Mouse (Mus musculus): ENCODE results near the gene Slc11a1. TPM values are rescaled to one million over a fixed set of nuclear protein-coding genes. Genes with fewer than 3 reads are reported as not detected.
A peak's percentile ranks its signal among the peaks of the same experiment; 100 is the strongest.

The Slc11a1 gene
- polyA plus RNA-seq, 1 experiment from 2014 or later: 2.9 TPM

- H3K4me3 ChIP-seq: no peak overlapping the region
- no peak overlapping the region for H3K9ac ChIP-seq
- no peaks in the 10 kb centered on the region for H3K9me3 ChIP-seq
- WGBS: 77% methylated on average over 7 of the region's 7 CpGs
- ATAC-seq (ENCODE audit: low FRiP score, low read depth): no peak
- no peak overlapping the region for H3K4me2 ChIP-seq (replicated peaks)
- H3K27ac ChIP-seq: no peak overlapping the region
- peaks cover 6% of the 10 kb centered on the region; the same call in 1 of the 2 replicates for H3K4me1 ChIP-seq
- H3K36me3 ChIP-seq: no peaks in the 10 kb centered on the region
- no peaks in the 10 kb centered on the region for H3K27me3 ChIP-seq
These were observed 4.1 kb downstream of the Slc11a1 start for GRCm38 (mm10) chr1:74379058-74379504.

GRCm38 (mm10) chr1:74380484-74380883, 5.5 kb downstream of the Slc11a1 start:
- H3K4me2 ChIP-seq (replicated peaks): no peak overlapping the region
- no peaks in the 10 kb centered on the region for H3K27me3 ChIP-seq
- no peak overlapping the region for H3K4me3 ChIP-seq
- peaks cover 6% of the 10 kb centered on the region; the same call in 1 of the 2 replicates for H3K4me1 ChIP-seq
- no peaks in the 10 kb centered on the region for H3K9me3 ChIP-seq
- 84% methylated on average over 5 of the region's 5 CpGs for WGBS
- H3K27ac ChIP-seq: no peak overlapping the region
- H3K9ac ChIP-seq: no peak overlapping the region
- no peaks in the 10 kb centered on the region for H3K36me3 ChIP-seq
- ATAC-seq (ENCODE audit: low FRiP score, low read depth): no peak

- H3K4me3 ChIP-seq: no peak overlapping the region
- no peaks in the 10 kb centered on the region for H3K36me3 ChIP-seq
- no peak overlapping the region for H3K9ac ChIP-seq
- H3K27me3 ChIP-seq: no peaks in the 10 kb centered on the region
- H3K4me1 ChIP-seq: peaks cover under 1% of the 10 kb centered on the region; the same call in 1 of the 2 replicates
- ATAC-seq (ENCODE audit: low FRiP score, low read depth): no peak
- H3K4me2 ChIP-seq (replicated peaks): no peak overlapping the region
- H3K9me3 ChIP-seq: no peaks in the 10 kb centered on the region
- 90% methylated on average over 10 of the region's 10 CpGs for whole genome bisulfite sequencing
- no peak overlapping the region for H3K27ac ChIP-seq
These were observed 6.6 kb downstream of the Slc11a1 start for GRCm38 (mm10) chr1:74381588-74382021.

DNA sequence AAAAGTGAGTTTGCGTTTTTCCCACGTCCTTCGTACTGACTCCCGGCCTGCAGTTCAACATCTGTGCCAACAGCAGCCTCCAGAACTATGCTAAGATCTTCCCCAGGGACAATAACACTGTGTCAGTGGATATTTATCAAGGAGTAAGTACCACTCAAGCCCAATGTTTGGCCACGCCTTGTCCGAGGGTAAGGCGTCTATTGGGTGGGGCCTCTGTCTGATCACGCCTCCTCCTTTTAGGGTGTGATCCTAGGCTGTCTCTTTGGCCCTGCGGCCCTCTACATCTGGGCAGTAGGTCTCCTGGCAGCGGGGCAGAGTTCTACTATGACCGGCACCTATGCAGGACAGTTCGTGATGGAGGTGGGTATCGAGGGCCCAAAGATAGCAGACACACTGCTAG, 8.4 kb downstream of the Slc11a1 start:
- H3K4me1 ChIP-seq: peaks cover 10% of the 10 kb centered on the region
- H3K9me3 ChIP-seq: no peaks in the 10 kb centered on the region
- ATAC-seq (ENCODE audit: low FRiP score, low read depth): no peak
- WGBS: 85% methylated on average over 13 of the region's 13 CpGs
- no peak overlapping the region for H3K4me2 ChIP-seq (replicated peaks)
- H3K27ac ChIP-seq: no peak overlapping the region
- H3K4me3 ChIP-seq: no peak overlapping the region
- H3K36me3 ChIP-seq: no peaks in the 10 kb centered on the region
- H3K27me3 ChIP-seq: no peaks in the 10 kb centered on the region
- H3K9ac ChIP-seq: no peak overlapping the region

DNA sequence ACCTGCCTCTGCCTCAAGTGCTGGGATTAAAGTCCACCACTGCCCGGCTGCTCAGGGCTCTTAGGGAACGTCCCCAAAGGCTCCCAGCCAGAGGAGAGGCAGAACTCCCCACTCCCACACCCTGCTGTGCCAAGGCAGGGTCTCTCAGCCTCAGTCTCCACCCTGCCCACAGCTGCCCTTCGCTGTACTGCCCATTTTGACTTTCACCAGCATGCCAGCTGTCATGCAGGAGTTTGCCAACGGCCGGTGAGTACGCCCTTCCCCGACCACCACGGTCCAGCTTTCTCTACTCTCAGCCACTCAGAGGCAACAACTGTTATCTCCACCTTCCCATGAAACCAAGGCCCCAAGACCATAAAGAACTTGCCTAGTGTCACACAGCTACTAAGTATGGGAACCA, 9.5 kb downstream of the Slc11a1 start:
- no peak overlapping the region for H3K4me3 ChIP-seq
- no peaks in the 10 kb centered on the region for H3K27me3 ChIP-seq
- 86% methylated on average over 8 of the region's 8 CpGs for WGBS
- no peaks in the 10 kb centered on the region for H3K36me3 ChIP-seq
- no peak for ATAC-seq (ENCODE audit: low FRiP score, low read depth)
- H3K27ac ChIP-seq: no peak overlapping the region
- no peak overlapping the region for H3K4me2 ChIP-seq (replicated peaks)
- peaks cover 20% of the 10 kb centered on the region for H3K4me1 ChIP-seq
- H3K9ac ChIP-seq: no peak overlapping the region
- no peaks in the 10 kb centered on the region for H3K9me3 ChIP-seq

DNA sequence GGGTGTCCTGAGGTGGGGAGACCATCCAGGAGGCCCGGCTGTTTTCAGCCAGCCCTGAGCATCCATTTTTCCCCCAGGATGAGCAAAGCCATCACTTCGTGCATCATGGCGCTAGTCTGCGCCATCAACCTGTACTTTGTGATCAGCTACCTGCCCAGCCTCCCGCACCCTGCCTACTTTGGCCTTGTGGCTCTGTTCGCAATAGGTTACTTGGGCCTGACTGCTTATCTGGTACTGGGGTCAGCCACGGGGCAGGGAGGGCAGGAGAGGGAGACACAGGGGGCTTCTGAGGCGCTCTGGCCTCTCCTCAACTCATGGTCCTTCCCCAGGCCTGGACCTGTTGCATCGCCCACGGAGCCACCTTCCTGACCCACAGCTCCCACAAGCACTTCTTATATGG, 10.1 kb downstream of the Slc11a1 start:
- Histone ChIP-seq H3K9me3 (no peaks in the 10 kb centered on the region), H3K4me1 (peaks cover 26% of the 10 kb centered on the region), H3K27me3 (no peaks in the 10 kb centered on the region), H3K27ac (no peak overlapping the region), H3K4me3 (no peak overlapping the region), H3K9ac (no peak overlapping the region), H3K36me3 (no peaks in the 10 kb centered on the region), H3K4me2 (replicated peaks) (no peak overlapping the region)
- 88% methylated on average over 10 of the region's 10 CpGs for WGBS
- no peak for ATAC-seq (ENCODE audit: low FRiP score, low read depth)

DNA sequence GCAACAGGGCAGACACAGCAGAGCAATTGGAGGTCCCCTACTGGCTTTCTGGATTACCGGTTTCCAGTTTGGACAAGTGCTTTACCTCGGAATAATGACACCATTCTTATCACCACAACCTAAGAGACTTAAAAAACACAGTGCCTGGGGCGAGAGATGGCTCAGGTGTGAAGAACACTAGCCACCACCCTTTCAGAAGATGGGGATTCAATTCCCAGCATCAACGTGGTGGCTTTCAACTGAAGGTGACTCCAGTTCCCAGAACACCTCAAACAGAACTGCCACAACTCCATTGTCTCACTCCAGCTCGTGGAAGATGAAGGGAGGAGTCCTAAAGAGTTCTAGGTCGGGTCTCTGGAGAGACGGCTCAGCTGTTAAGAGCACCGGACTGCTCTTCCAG, 10.5 kb downstream of the Slc11a1 start:
- H3K36me3 ChIP-seq: no peaks in the 10 kb centered on the region
- H3K4me2 ChIP-seq (replicated peaks): no peak overlapping the region
- ATAC-seq (ENCODE audit: low FRiP score, low read depth): no peak
- H3K4me1 ChIP-seq: peaks cover 30% of the 10 kb centered on the region
- H3K4me3 ChIP-seq: no peak overlapping the region
- H3K27me3 ChIP-seq: no peaks in the 10 kb centered on the region
- WGBS: 91% methylated on average over 8 of the region's 8 CpGs
- H3K27ac ChIP-seq: no peak overlapping the region
- H3K9ac ChIP-seq: no peak overlapping the region
- H3K9me3 ChIP-seq: no peaks in the 10 kb centered on the region

DNA sequence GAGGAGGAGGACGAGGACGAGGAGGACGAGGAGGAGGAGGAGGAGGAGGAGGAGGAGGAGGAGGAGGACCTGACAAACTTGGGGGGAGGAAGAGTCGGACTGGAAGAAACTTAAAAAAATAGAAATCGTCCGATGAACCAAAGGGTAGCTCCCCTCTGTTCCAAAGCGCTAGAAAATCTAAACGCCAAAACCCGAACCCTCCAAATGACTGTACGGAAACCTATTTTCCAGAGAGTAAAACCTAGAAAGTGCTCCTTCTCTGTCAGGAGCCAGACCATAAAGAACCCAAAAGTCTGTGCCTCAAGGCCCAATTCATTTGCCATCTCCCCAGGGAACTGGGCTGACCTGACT, 11.3 kb downstream of the Slc11a1 start:
- peaks cover 36% of the 10 kb centered on the region for H3K4me1 ChIP-seq
- H3K27ac ChIP-seq: peak overlapping the region; percentile 99
- 56% methylated on average over 7 of the region's 10 CpGs for WGBS

DNA sequence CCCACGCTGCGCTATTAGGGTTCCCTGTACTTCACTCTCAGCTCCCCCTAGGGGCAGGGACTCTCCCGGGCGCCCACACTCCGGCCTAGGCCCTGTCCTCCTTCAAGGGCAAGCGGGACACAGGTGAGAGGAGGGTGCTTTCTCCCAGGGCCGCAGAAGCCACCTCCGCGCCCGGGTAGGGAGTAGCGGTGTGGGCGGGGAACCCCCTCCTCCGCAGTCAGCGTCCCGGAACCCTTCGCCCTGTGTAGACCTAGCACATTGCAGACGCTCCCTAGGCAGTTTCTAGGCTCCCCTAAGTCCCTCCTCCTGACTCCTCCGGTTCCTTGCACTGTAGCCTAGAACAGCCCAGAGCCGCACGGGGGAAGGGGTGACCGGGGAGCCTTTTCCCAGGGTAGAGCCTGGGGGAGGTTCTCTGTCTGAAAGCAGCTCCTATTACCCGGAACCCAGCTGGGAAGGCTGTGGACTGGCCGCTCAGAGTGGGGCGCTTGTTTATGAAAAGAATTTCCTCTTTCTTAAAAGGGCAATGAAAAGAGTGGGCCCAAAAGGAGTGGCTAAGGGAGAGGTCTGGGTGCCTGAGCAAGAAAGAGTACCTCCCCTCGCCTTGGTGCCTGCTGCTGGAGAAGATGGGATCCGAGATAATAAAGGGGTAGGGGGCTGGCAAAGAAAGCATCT, 11.9 kb downstream of the Slc11a1 start:
- H3K9me3 ChIP-seq: no peaks in the 10 kb centered on the region
- no peaks in the 10 kb centered on the region for H3K36me3 ChIP-seq
- ATAC-seq (ENCODE audit: low FRiP score, low read depth): peak; percentile 90
- H3K27me3 ChIP-seq: no peaks in the 10 kb centered on the region
- peak overlapping the region; percentile 67 for H3K4me2 ChIP-seq (replicated peaks)
- peak overlapping the region; percentile 57 for H3K4me3 ChIP-seq
- H3K9ac ChIP-seq: peak overlapping the region; percentile 74
- H3K4me1 ChIP-seq: peaks cover 36% of the 10 kb centered on the region
- peak overlapping the region; percentile 99 for H3K27ac ChIP-seq
- WGBS: under 1% methylated on average over 26 of the region's 26 CpGs

More for the DNA sequence above, 11.3 kb downstream of the Slc11a1 start:
- H3K27me3 ChIP-seq: no peaks in the 10 kb centered on the region
- peak overlapping the region; percentile 57 for H3K4me3 ChIP-seq
- H3K9me3 ChIP-seq: no peaks in the 10 kb centered on the region
- ATAC-seq (ENCODE audit: low FRiP score, low read depth): no peak
- H3K36me3 ChIP-seq: no peaks in the 10 kb centered on the region
- H3K4me2 ChIP-seq (replicated peaks): peak overlapping the region; percentile 67
- peak overlapping the region; percentile 74 for H3K9ac ChIP-seq

DNA sequence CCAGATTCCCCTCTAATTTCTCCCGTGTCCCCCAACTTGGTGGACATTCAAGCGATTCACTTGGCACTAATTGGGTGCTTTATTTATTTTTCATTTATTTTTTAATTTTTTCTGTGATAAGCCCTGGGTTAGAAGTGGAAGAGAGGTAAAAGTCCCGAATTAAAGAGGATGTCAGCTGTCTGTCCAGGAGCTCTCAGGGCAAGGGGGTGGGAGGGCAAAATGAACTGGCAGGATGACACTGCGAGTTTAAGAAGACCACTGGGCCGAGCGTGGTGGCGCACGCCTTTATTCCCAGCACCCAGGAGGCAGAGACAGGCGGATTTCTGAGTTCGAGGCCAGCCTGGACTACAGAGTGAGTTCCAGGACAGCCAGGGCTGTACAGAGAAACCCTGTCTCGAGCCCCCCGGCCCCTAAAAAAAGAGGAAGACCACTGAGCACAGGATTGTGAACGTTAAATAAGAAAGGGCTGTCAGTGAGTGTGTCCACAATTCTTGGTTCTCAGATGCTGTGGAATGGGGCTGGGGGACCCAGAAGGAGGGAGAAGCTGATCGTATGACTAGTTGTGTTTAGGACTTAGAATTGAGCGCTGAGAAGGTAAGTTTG, 12.5 kb downstream of the Slc11a1 start:
- peak overlapping the region; percentile 99 for H3K27ac ChIP-seq
- H3K4me2 ChIP-seq (replicated peaks): peak overlapping the region; percentile 67
- WGBS: 56% methylated on average over 15 of the region's 15 CpGs
- H3K27me3 ChIP-seq: no peaks in the 10 kb centered on the region
- peaks cover 38% of the 10 kb centered on the region for H3K4me1 ChIP-seq
- H3K9ac ChIP-seq: peak overlapping the region; percentile 74
- H3K36me3 ChIP-seq: no peaks in the 10 kb centered on the region
- peak overlapping the region; percentile 57 for H3K4me3 ChIP-seq
- H3K9me3 ChIP-seq: no peaks in the 10 kb centered on the region
- ATAC-seq (ENCODE audit: low FRiP score, low read depth): no peak

DNA sequence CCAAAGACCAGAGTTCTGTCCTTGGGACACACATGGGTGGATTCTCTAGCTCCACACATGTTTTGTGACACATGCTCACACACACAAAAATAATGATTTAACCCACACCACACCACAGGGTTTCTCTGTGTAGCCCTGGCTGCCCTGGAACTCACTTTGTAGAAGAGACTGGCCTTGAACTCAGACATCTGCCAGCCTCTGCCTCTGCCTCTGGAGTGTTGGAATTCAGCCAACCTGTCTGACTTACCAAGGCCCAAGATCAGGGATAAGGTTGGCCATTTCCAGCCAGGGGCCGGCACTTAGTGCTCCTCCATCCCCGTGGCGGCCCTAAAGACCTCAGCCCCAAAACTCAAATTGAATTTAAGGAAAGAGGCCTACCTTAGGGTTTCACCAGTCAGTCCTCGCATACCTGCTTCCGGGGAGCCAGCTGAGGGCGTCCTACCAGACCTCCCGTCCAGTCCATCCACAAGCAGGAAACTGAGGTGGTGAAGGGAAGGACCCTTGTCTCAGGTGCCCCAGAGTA, 13.5 kb downstream of the Slc11a1 start:
- peaks cover 48% of the 10 kb centered on the region for H3K4me1 ChIP-seq
- H3K4me3 ChIP-seq: no peak overlapping the region
- peaks cover 5% of the 10 kb centered on the region for H3K36me3 ChIP-seq
- H3K4me2 ChIP-seq (replicated peaks): no peak overlapping the region
- no peak for ATAC-seq (ENCODE audit: low FRiP score, low read depth)
- H3K27ac ChIP-seq: peak overlapping the region; percentile 55; the same call in 1 of the 2 replicates
- H3K9ac ChIP-seq: no peak overlapping the region
- H3K27me3 ChIP-seq: no peaks in the 10 kb centered on the region
- WGBS: 79% methylated on average over 7 of the region's 7 CpGs
- H3K9me3 ChIP-seq: no peaks in the 10 kb centered on the region

DNA sequence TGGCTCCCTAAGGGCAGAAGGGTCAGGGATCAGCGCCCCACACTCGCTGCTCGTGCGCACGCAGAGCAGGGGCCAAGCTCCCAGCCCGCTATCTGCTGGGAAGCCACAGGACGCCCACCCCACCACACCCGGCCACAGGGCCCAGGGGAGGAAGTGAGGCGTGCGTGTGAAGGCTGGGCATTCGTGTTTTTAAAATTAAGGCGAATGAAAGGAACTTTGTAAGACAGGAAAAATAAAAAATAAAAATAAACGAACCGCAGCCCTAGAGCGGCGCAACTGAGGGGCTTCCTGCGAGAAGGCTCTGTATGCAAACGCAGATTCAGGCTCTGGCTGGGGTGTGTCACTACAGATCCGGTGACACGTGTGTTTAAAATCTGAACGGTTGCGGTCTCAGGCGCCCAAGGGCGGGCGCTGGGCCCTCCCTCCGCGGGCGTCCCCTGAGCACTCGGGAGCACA, 14.9 kb downstream of the Slc11a1 start:
- Histone ChIP-seq H3K4me1 (peaks cover 60% of the 10 kb centered on the region), H3K9ac (peak overlapping the region; percentile 55), H3K27ac (peak overlapping the region; percentile 98), H3K4me3 (peak overlapping the region; percentile 92), H3K9me3 (no peaks in the 10 kb centered on the region), H3K27me3 (no peaks in the 10 kb centered on the region), H3K4me2 (replicated peaks) (peak overlapping the region; percentile 97), H3K36me3 (peaks cover 19% of the 10 kb centered on the region)
- no peak for ATAC-seq (ENCODE audit: low FRiP score, low read depth)
- WGBS: 3% methylated on average over 29 of the region's 29 CpGs

Data from limb, embryonic 13.5 days (tissue).